ENCODE assay signal across 8 mouse cellular contexts in genomic region chr19:32757831-32758792, GRCm38 (mm10). TPM values are rescaled to one million over a fixed set of nuclear protein-coding genes. Genes with fewer than 3 reads are reported as not detected.
DNase-seq lines count a peak whose midpoint lies in the region; ATAC-seq lines count a peak whose summit lies in the region.

No protein-coding gene starts in this region.

- H3K9me3 ChIP-seq in kidney, embryonic 15.5 days (replicated peaks): no peaks in the 10 kb centered on the region
- no peaks in the 10 kb centered on the region for H3K9me3 ChIP-seq in liver, embryonic 12.5 days (replicated peaks)
- H3K9me3 ChIP-seq in neural tube, embryonic 11.5 days (ENCODE audit: control insufficient read depth, low read length): no peaks in the 10 kb centered on the region

- peaks cover 33% of the 10 kb centered on the region for H3K4me1 ChIP-seq in kidney, embryonic 15.5 days
- H3K4me1 ChIP-seq in liver, embryonic 12.5 days: peaks cover 46% of the 10 kb centered on the region
- H3K4me1 ChIP-seq in neural tube, embryonic 11.5 days (ENCODE audit: control insufficient read depth, insufficient read depth, low read length): peaks cover 8% of the 10 kb centered on the region; the same call in 1 of the 2 replicates

- H3K9ac ChIP-seq in kidney, embryonic 15.5 days: peak overlapping the region; percentile 99
- H3K9ac ChIP-seq in liver, embryonic 12.5 days: peak overlapping the region; percentile 97
- peak overlapping the region; percentile 90 for H3K9ac ChIP-seq in neural tube, embryonic 11.5 days (ENCODE audit: low read length)

- H3K36me3 ChIP-seq in kidney, embryonic 15.5 days: no peaks in the 10 kb centered on the region
- peaks cover under 1% of the 10 kb centered on the region; the same call in 1 of the 2 replicates for H3K36me3 ChIP-seq in liver, embryonic 12.5 days
- no peaks in the 10 kb centered on the region for H3K36me3 ChIP-seq in neural tube, embryonic 11.5 days (ENCODE audit: control insufficient read depth, insufficient read depth, low read length)

- peak; percentile 5 for ATAC-seq in kidney, embryonic 15.5 days (replicated peaks; ENCODE audit: low FRiP score)
- ATAC-seq in liver, embryonic 12.5 days: no peak
- peak; percentile 5 for ATAC-seq in neural tube, embryonic 11.5 days (ENCODE audit: insufficient read depth, low FRiP score, low TSS enrichment)

- WGBS in kidney, embryonic 15.5 days: under 1% methylated on average over 55 of the region's 69 CpGs
- 1% methylated on average over 59 of the region's 69 CpGs for WGBS in liver, embryonic 12.5 days (ENCODE audit: insufficient replicate concordance)
- under 1% methylated on average over 64 of the region's 69 CpGs for WGBS in neural tube, embryonic 11.5 days

- H3K4me3 ChIP-seq in kidney, embryonic 15.5 days (replicated peaks): peak overlapping the region; percentile 87
- peak overlapping the region; percentile 96 for H3K4me3 ChIP-seq in liver, embryonic 12.5 days
- H3K4me3 ChIP-seq in neural tube, embryonic 11.5 days (ENCODE audit: low read depth, low read length): peak overlapping the region; percentile 97

- peak overlapping the region; percentile 99 for H3K27ac ChIP-seq in kidney, embryonic 15.5 days
- H3K27ac ChIP-seq in liver, embryonic 12.5 days: peak overlapping the region; percentile 93
- H3K27ac ChIP-seq in neural tube, embryonic 11.5 days (ENCODE audit: low read depth, low read length): peak overlapping the region; percentile 97

- peak overlapping the region; percentile 93 for H3K4me2 ChIP-seq in kidney, embryonic 15.5 days
- peak overlapping the region; percentile 94 for H3K4me2 ChIP-seq in liver, embryonic 12.5 days
- H3K4me2 ChIP-seq in neural tube, embryonic 11.5 days (ENCODE audit: low read depth): peak overlapping the region; percentile 96

- H3K27me3 ChIP-seq in kidney, embryonic 15.5 days: peaks cover 4% of the 10 kb centered on the region; the same call in 1 of the 2 replicates
- H3K27me3 ChIP-seq in liver, embryonic 12.5 days (replicated peaks): peaks cover 8% of the 10 kb centered on the region; the same call in 1 of the 2 replicates
- no peaks in the 10 kb centered on the region for H3K27me3 ChIP-seq in neural tube, embryonic 11.5 days (ENCODE audit: control insufficient read depth, insufficient read depth, low read length)

- DNase-seq in kidney, adult 11 months: peak; percentile 39
- no peak for DNase-seq in kidney, adult 18-20 months
- DNase-seq in embryo, embryonic 10.5 days (ENCODE audit: low spot score): peak; percentile 59
- DNase-seq in heart, adult 9 months (ENCODE audit: low spot score in 2 of 2): peak; percentile 39 to 48
- DNase-seq in neural tube, embryonic 11.5 days (ENCODE audit: low spot score): peak; percentile 68
- peak; percentile 76 for DNase-seq in testis, postnatal 10 days (ENCODE audit: low spot score)

RNA-seq across cellular contexts. Expression of gene Pten, which starts 0.8 kb away (rescaled TPM):
- 8.3 and 8.7 TPM in 2 replicates for polyA plus RNA-seq in kidney, embryonic 15.5 days (2015; fragmentation: Nextera tagmentation; extraction: Ambion mirVana)
- 5.4 and 5.9 TPM in 2 replicates for polyA plus RNA-seq in liver, embryonic 12.5 days (2016; fragmentation: Nextera tagmentation; extraction: Ambion mirVana)
- 8.2 and 8.3 TPM in 2 replicates for polyA plus RNA-seq in neural tube, embryonic 11.5 days (2014; fragmentation: Nextera tagmentation; extraction: Ambion mirVana)

RNA-seq across cellular contexts. Expression of gene Atad1, which starts 18.5 kb away (rescaled TPM):
- 82.5 and 85.7 TPM in 2 replicates for polyA plus RNA-seq in kidney, embryonic 15.5 days (2015; fragmentation: Nextera tagmentation; extraction: Ambion mirVana)
- polyA plus RNA-seq in liver, embryonic 12.5 days (2016; fragmentation: Nextera tagmentation; extraction: Ambion mirVana): 32.2 and 32.3 TPM in 2 replicates
- polyA plus RNA-seq in neural tube, embryonic 11.5 days (2014; fragmentation: Nextera tagmentation; extraction: Ambion mirVana): 101 and 105 TPM in 2 replicates
